Mouse (Mus musculus): ENCODE measurements around the gene Mybpc2. TPM values are rescaled to one million over a fixed set of nuclear protein-coding genes. Genes with fewer than 3 reads are reported as not detected.

Gene Mybpc2
- polyA plus RNA-seq (2014; fragmentation: Nextera tagmentation; extraction: Ambion mirVana) = 0.39 and 0.43 TPM in 2 replicates

GRCm38 (mm10) chr7:44524502-44524901 is at the start of gene Mybpc2:
Gene Mybpc2 (minus strand): TSS chr7:44524656.
- Histone ChIP-seq H3K27me3 (ENCODE audit: control insufficient read depth, insufficient read depth, low read length) (no peaks in the 10 kb centered on the region), H3K36me3 (ENCODE audit: control insufficient read depth, insufficient read depth, low read length) (no peaks in the 10 kb centered on the region), H3K4me2 (replicated peaks; ENCODE audit: low read depth, low read length) (peak within 1 kb of the TSS; percentile 10; the same call in 1 of the 2 replicates), H3K4me1 (ENCODE audit: control insufficient read depth, insufficient read depth, low read length) (no peaks in the 10 kb centered on the region), H3K9me3 (ENCODE audit: control insufficient read depth, low read depth, low read length) (no peaks in the 10 kb centered on the region), H3K27ac (ENCODE audit: low read length) (no peak within 1 kb of the TSS), H3K9ac (replicated peaks; ENCODE audit: low read depth, low read length) (0 out of 2 replicates have a peak within 1 kb of the TSS, but pooled peaks have one; percentile 6), H3K4me3 (ENCODE audit: low read depth, low read length) (no peak within 1 kb of the TSS)
- no peak for ATAC-seq (ENCODE audit: insufficient number of reproducible peaks, insufficient read depth, low FRiP score, low read depth)
- WGBS = 33% methylated on average over 12 of the region's 12 CpGs

GRCm38 (mm10) chr7:44572956-44573484 is 48.6 kb upstream of the Mybpc2 start:
- no peak overlapping the region for H3K4me3 ChIP-seq (ENCODE audit: low read depth, low read length)
- H3K9me3 ChIP-seq (ENCODE audit: control insufficient read depth, low read depth, low read length) = no peaks in the 10 kb centered on the region
- no peak for ATAC-seq (ENCODE audit: insufficient number of reproducible peaks, insufficient read depth, low FRiP score, low read depth)
- H3K9ac ChIP-seq (replicated peaks; ENCODE audit: low read depth, low read length) = no peak overlapping the region
- H3K4me1 ChIP-seq (ENCODE audit: control insufficient read depth, insufficient read depth, low read length) = no peaks in the 10 kb centered on the region
- no peaks in the 10 kb centered on the region for H3K27me3 ChIP-seq (ENCODE audit: control insufficient read depth, insufficient read depth, low read length)
- no peak overlapping the region for H3K27ac ChIP-seq (ENCODE audit: low read length)
- no peaks in the 10 kb centered on the region for H3K36me3 ChIP-seq (ENCODE audit: control insufficient read depth, insufficient read depth, low read length)
- 71% methylated on average over 5 of the region's 5 CpGs for WGBS
- H3K4me2 ChIP-seq (replicated peaks; ENCODE audit: low read depth, low read length) = no peak overlapping the region

- no peak within 1 kb of the TSS for H3K4me3 ChIP-seq (ENCODE audit: low read depth, low read length)
- no peak within 1 kb of the TSS for H3K27ac ChIP-seq (ENCODE audit: low read length)
- no peaks in the 10 kb centered on the region for H3K27me3 ChIP-seq (ENCODE audit: control insufficient read depth, insufficient read depth, low read length)
- H3K9ac ChIP-seq (replicated peaks; ENCODE audit: low read depth, low read length) = no peak within 1 kb of the TSS
- H3K9me3 ChIP-seq (ENCODE audit: control insufficient read depth, low read depth, low read length) = no peaks in the 10 kb centered on the region
- no peaks in the 10 kb centered on the region for H3K36me3 ChIP-seq (ENCODE audit: control insufficient read depth, insufficient read depth, low read length)
- no peaks in the 10 kb centered on the region for H3K4me1 ChIP-seq (ENCODE audit: control insufficient read depth, insufficient read depth, low read length)
- 50% methylated on average over 7 of the region's 7 CpGs for WGBS
- ATAC-seq (ENCODE audit: insufficient number of reproducible peaks, insufficient read depth, low FRiP score, low read depth) = no peak
- no peak within 1 kb of the TSS for H3K4me2 ChIP-seq (replicated peaks; ENCODE audit: low read depth, low read length)
These were observed 47.8 kb upstream of the Mybpc2 start, which contains the start of gene Napsa for GRCm38 (mm10) chr7:44572213-44572701. Gene Napsa (plus strand): TSS chr7:44572380.

GRCm38 (mm10) chr7:44571811-44572210 is 47.4 kb upstream of the Mybpc2 start:
- Histone ChIP-seq H3K27ac (ENCODE audit: low read length) (no peak overlapping the region), H3K27me3 (ENCODE audit: control insufficient read depth, insufficient read depth, low read length) (no peaks in the 10 kb centered on the region), H3K9ac (replicated peaks; ENCODE audit: low read depth, low read length) (no peak overlapping the region), H3K4me2 (replicated peaks; ENCODE audit: low read depth, low read length) (no peak overlapping the region), H3K4me3 (ENCODE audit: low read depth, low read length) (no peak overlapping the region), H3K4me1 (ENCODE audit: control insufficient read depth, insufficient read depth, low read length) (no peaks in the 10 kb centered on the region), H3K9me3 (ENCODE audit: control insufficient read depth, low read depth, low read length) (no peaks in the 10 kb centered on the region), H3K36me3 (ENCODE audit: control insufficient read depth, insufficient read depth, low read length) (no peaks in the 10 kb centered on the region)
- WGBS = 73% methylated on average over 4 of the region's 4 CpGs
- no peak for ATAC-seq (ENCODE audit: insufficient number of reproducible peaks, insufficient read depth, low FRiP score, low read depth)

- no peak for ATAC-seq (ENCODE audit: insufficient number of reproducible peaks, insufficient read depth, low FRiP score, low read depth)
- Histone ChIP-seq H3K9ac (replicated peaks; ENCODE audit: low read depth, low read length) (no peak overlapping the region), H3K4me2 (replicated peaks; ENCODE audit: low read depth, low read length) (no peak overlapping the region), H3K36me3 (ENCODE audit: control insufficient read depth, insufficient read depth, low read length) (no peaks in the 10 kb centered on the region), H3K9me3 (ENCODE audit: control insufficient read depth, low read depth, low read length) (no peaks in the 10 kb centered on the region), H3K27me3 (ENCODE audit: control insufficient read depth, insufficient read depth, low read length) (no peaks in the 10 kb centered on the region), H3K4me3 (ENCODE audit: low read depth, low read length) (no peak overlapping the region), H3K4me1 (ENCODE audit: control insufficient read depth, insufficient read depth, low read length) (no peaks in the 10 kb centered on the region), H3K27ac (ENCODE audit: low read length) (no peak overlapping the region)
- 78% methylated on average over 6 of the region's 6 CpGs for WGBS
These were observed 46.5 kb upstream of the Mybpc2 start for GRCm38 (mm10) chr7:44570989-44571388.

GRCm38 (mm10) chr7:44568803-44569202 is 44.3 kb upstream of the Mybpc2 start:
- no peak overlapping the region for H3K9ac ChIP-seq (replicated peaks; ENCODE audit: low read depth, low read length)
- H3K27ac ChIP-seq (ENCODE audit: low read length) = no peak overlapping the region
- no peak overlapping the region for H3K4me2 ChIP-seq (replicated peaks; ENCODE audit: low read depth, low read length)
- H3K4me1 ChIP-seq (ENCODE audit: control insufficient read depth, insufficient read depth, low read length) = no peaks in the 10 kb centered on the region
- no peaks in the 10 kb centered on the region for H3K9me3 ChIP-seq (ENCODE audit: control insufficient read depth, low read depth, low read length)
- H3K36me3 ChIP-seq (ENCODE audit: control insufficient read depth, insufficient read depth, low read length) = no peaks in the 10 kb centered on the region
- 59% methylated on average over 9 of the region's 9 CpGs for WGBS
- no peak for ATAC-seq (ENCODE audit: insufficient number of reproducible peaks, insufficient read depth, low FRiP score, low read depth)
- H3K27me3 ChIP-seq (ENCODE audit: control insufficient read depth, insufficient read depth, low read length) = no peaks in the 10 kb centered on the region
- no peak overlapping the region for H3K4me3 ChIP-seq (ENCODE audit: low read depth, low read length)

- WGBS = 66% methylated on average over 6 of the region's 6 CpGs
These were observed 41.0 kb upstream of the Mybpc2 start for GRCm38 (mm10) chr7:44565414-44565813.

GRCm38 (mm10) chr7:44564486-44564885 is 40.0 kb upstream of the Mybpc2 start:
- H3K27me3 ChIP-seq (ENCODE audit: control insufficient read depth, insufficient read depth, low read length) = no peaks in the 10 kb centered on the region
- H3K4me1 ChIP-seq (ENCODE audit: control insufficient read depth, insufficient read depth, low read length) = no peaks in the 10 kb centered on the region
- H3K9ac ChIP-seq (replicated peaks; ENCODE audit: low read depth, low read length) = no peak overlapping the region
- H3K4me2 ChIP-seq (replicated peaks; ENCODE audit: low read depth, low read length) = no peak overlapping the region
- no peak overlapping the region for H3K4me3 ChIP-seq (ENCODE audit: low read depth, low read length)
- no peak overlapping the region for H3K27ac ChIP-seq (ENCODE audit: low read length)
- no peak for ATAC-seq (ENCODE audit: insufficient number of reproducible peaks, insufficient read depth, low FRiP score, low read depth)
- H3K36me3 ChIP-seq (ENCODE audit: control insufficient read depth, insufficient read depth, low read length) = no peaks in the 10 kb centered on the region
- no peaks in the 10 kb centered on the region for H3K9me3 ChIP-seq (ENCODE audit: control insufficient read depth, low read depth, low read length)
- 84% methylated on average over 10 of the region's 10 CpGs for WGBS

More at GRCm38 (mm10) chr7:44565414-44565813, 41.0 kb upstream of the Mybpc2 start:
- no peak overlapping the region for H3K4me2 ChIP-seq (replicated peaks; ENCODE audit: low read depth, low read length)
- no peak overlapping the region for H3K4me3 ChIP-seq (ENCODE audit: low read depth, low read length)
- H3K9ac ChIP-seq (replicated peaks; ENCODE audit: low read depth, low read length) = no peak overlapping the region
- no peaks in the 10 kb centered on the region for H3K36me3 ChIP-seq (ENCODE audit: control insufficient read depth, insufficient read depth, low read length)
- ATAC-seq (ENCODE audit: insufficient number of reproducible peaks, insufficient read depth, low FRiP score, low read depth) = no peak
- H3K9me3 ChIP-seq (ENCODE audit: control insufficient read depth, low read depth, low read length) = no peaks in the 10 kb centered on the region
- H3K4me1 ChIP-seq (ENCODE audit: control insufficient read depth, insufficient read depth, low read length) = no peaks in the 10 kb centered on the region
- H3K27me3 ChIP-seq (ENCODE audit: control insufficient read depth, insufficient read depth, low read length) = no peaks in the 10 kb centered on the region
- no peak overlapping the region for H3K27ac ChIP-seq (ENCODE audit: low read length)

GRCm38 (mm10) chr7:44563284-44563683 is 38.8 kb upstream of the Mybpc2 start:
- Histone ChIP-seq H3K27ac (ENCODE audit: low read length) (no peak overlapping the region), H3K36me3 (ENCODE audit: control insufficient read depth, insufficient read depth, low read length) (no peaks in the 10 kb centered on the region)

More at GRCm38 (mm10) chr7:44563284-44563683, 38.8 kb upstream of the Mybpc2 start:
- Histone ChIP-seq H3K4me1 (ENCODE audit: control insufficient read depth, insufficient read depth, low read length) (no peaks in the 10 kb centered on the region), H3K9ac (replicated peaks; ENCODE audit: low read depth, low read length) (no peak overlapping the region), H3K4me3 (ENCODE audit: low read depth, low read length) (no peak overlapping the region), H3K9me3 (ENCODE audit: control insufficient read depth, low read depth, low read length) (no peaks in the 10 kb centered on the region), H3K27me3 (ENCODE audit: control insufficient read depth, insufficient read depth, low read length) (no peaks in the 10 kb centered on the region), H3K4me2 (replicated peaks; ENCODE audit: low read depth, low read length) (no peak overlapping the region)
- no peak for ATAC-seq (ENCODE audit: insufficient number of reproducible peaks, insufficient read depth, low FRiP score, low read depth)
- WGBS = 48% methylated on average over 8 of the region's 8 CpGs
